Mouse (Mus musculus) kidney, adult 10 weeks (tissue): ENCODE data around the gene Nhlh1. TPM values are rescaled to one million over a fixed set of nuclear protein-coding genes. Genes with fewer than 3 reads are reported as not detected.

ENCODE experiments used
- polyA plus RNA-seq: library from polyadenylated mRNA; stranded (reverse); fragments of 350-450 nt; fragmentation: Illumina TruSeq; extraction: RNeasy Lipid Tissue Mini Kit (QIAGEN cat#74804); gene quantifications from one replicate; pipeline ENCODE4 v1.2.3, GENCODE M21; 2014; ENCODE audit warnings: low read depth, low replicate concordance

The Nhlh1 gene
- not detected for polyA plus RNA-seq

GRCm38 (mm10) chr1:172057491-172057921 is at the start of gene Nhlh1:
TSS of gene Nhlh1 (minus strand) at chr1:172057573.

GRCm38 (mm10) chr1:172082101-172082898 is 24.9 kb upstream of the Nhlh1 start, which contains the start of the genes Copa and Ncstn:
TSS of gene Copa (plus strand) at chr1:172082529.
TSS of gene Ncstn (minus strand) at chr1:172082795.

GRCm38 (mm10) chr1:172028394-172029275 is 28.7 kb downstream of the Nhlh1 start, which contains the start of gene Vangl2:
TSS of gene Vangl2 (minus strand) at chr1:172028444.

Other genes with a start within 250 kb of the Nhlh1 start
- 1.7 TPM for gene Cd84, start 217.9 kb downstream of the Nhlh1 start, polyA plus RNA-seq
- not detected for gene Gm10521, start 161.9 kb downstream of the Nhlh1 start, polyA plus RNA-seq
- gene Slamf6, start 140.1 kb downstream of the Nhlh1 start, polyA plus RNA-seq: not detected
- 0.93 TPM for gene Vangl2, start 29.1 kb downstream of the Nhlh1 start, polyA plus RNA-seq
- 171 TPM for gene Copa, start 25.0 kb upstream of the Nhlh1 start, polyA plus RNA-seq
- 14.1 TPM for gene Ncstn, start 25.2 kb upstream of the Nhlh1 start, polyA plus RNA-seq
- 62.7 TPM for gene Pex19, start 69.2 kb upstream of the Nhlh1 start, polyA plus RNA-seq
- gene Dcaf8, start 90.5 kb upstream of the Nhlh1 start, polyA plus RNA-seq: 107 TPM
- gene Pea15a, start 149.2 kb upstream of the Nhlh1 start, polyA plus RNA-seq: 47.7 TPM
- not detected for gene Casq1, start 162.3 kb upstream of the Nhlh1 start, polyA plus RNA-seq
- gene Atp1a4, start 200.8 kb upstream of the Nhlh1 start, polyA plus RNA-seq: not detected
- gene Igsf8, start 204.1 kb upstream of the Nhlh1 start, polyA plus RNA-seq: not detected
- gene Atp1a2, start 240.5 kb upstream of the Nhlh1 start, polyA plus RNA-seq: 1.3 TPM